Mouse (Mus musculus) embryonic facial prominence, embryonic 10.5 days (tissue): ENCODE measurements at regions not wholly inside any gene's neighbourhood (a gene's known extent, or its start where the extent isn't known, plus 50 kb on each side); places are given as distances from the start of the nearest gene placed in this dataset.
A peak's percentile ranks its signal among the peaks of the same experiment; 100 is the strongest.

Experiments
- DNase-seq: peaks from one replicate; pipeline ENCODE4 v3.0.0-alpha.2; 2017; ENCODE audit warnings: low spot score
- H3K27ac ChIP-seq: fragments of 300-500 bp; sonication (generic); replicated peaks from 2 replicates; pipeline ENCODE4 v1.5.1; 2016; ENCODE audit warnings: mild to moderate bottlenecking
- H3K27me3 ChIP-seq: fragments of 300-500 bp; sonication (generic); replicated peaks from 2 replicates; pipeline ENCODE4 v1.6.1; 2016; ENCODE audit warnings: low read depth, mild to moderate bottlenecking; ENCODE audit not compliant: poor library complexity, severe bottlenecking
- H3K36me3 ChIP-seq: fragments of 300-500 bp; sonication (generic); replicated peaks from 2 replicates; pipeline ENCODE4 v1.6.1; 2016; ENCODE audit warnings: mild to moderate bottlenecking, moderate library complexity
- H3K4me1 ChIP-seq: fragments of 300-500 bp; sonication (generic); 2 replicates; pipeline ENCODE4 v1.6.1; 2016
- H3K4me3 ChIP-seq: fragments of 300-500 bp; sonication (generic); 2 replicates; pipeline ENCODE4 v1.5.1; 2016; ENCODE audit warnings: mild to moderate bottlenecking, moderate library complexity
- H3K9me3 ChIP-seq: fragments of 300-500 bp; sonication (generic); 2 replicates; pipeline ENCODE4 v1.6.1; 2016; ENCODE audit warnings: mild to moderate bottlenecking
- WGBS: fragments of 180-500 bp; shearing (Covaris S2); methylation state at CpG from one replicate; pipeline ENCODE4 v1.1.7; 2016; 5-methylcytosine and 5-hydroxymethylcytosine counted together

DNA sequence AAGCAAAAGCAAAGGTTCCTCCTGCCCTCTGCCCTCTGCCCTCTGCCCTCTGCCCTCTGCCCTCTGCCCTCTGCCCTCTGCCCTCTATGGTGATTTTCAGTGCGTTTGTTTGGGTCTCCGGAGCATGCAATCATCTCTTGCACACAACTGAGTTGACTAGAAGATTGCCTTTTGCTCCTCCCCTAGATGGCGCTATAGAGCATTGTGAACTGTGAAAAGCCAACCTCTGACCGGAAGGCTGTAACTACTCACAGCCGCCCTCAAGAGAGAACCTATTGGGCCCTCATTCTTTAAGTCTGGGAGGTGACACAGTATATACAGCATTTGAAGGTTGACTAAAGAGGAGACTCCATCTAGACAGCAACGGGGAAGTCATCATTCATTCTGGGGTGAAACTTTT lies 221.3 kb downstream of the Suds3 start:
- Histone ChIP-seq H3K36me3 (no peaks in the 10 kb centered on the region), H3K4me3 (no peak overlapping the region), H3K27me3 (no peaks in the 10 kb centered on the region), H3K27ac (no peak overlapping the region), H3K9me3 (no peaks in the 10 kb centered on the region), H3K4me1 (no peaks in the 10 kb centered on the region)
- no peak for DNase-seq
- WGBS, result 83% methylated on average over 6 of the region's 6 CpGs

- no peak overlapping the region for H3K27ac ChIP-seq
- no peaks in the 10 kb centered on the region for H3K27me3 ChIP-seq
- no peaks in the 10 kb centered on the region for H3K4me1 ChIP-seq
- H3K9me3 ChIP-seq, result no peaks in the 10 kb centered on the region; the same call in 1 of the 2 replicates
- H3K36me3 ChIP-seq, result no peaks in the 10 kb centered on the region
- 91% methylated on average over 13 of the region's 13 CpGs for WGBS
- no peak overlapping the region for H3K4me3 ChIP-seq
- no peak for DNase-seq
Observed at GRCm38 (mm10) chr5:116892877-116893276, 223.0 kb downstream of the Suds3 start.

GRCm38 (mm10) chr5:116889224-116889623 lies 226.7 kb downstream of the Suds3 start:
- Histone ChIP-seq H3K4me1 (no peaks in the 10 kb centered on the region), H3K4me3 (no peak overlapping the region), H3K9me3 (no peaks in the 10 kb centered on the region; the same call in 1 of the 2 replicates), H3K27ac (no peak overlapping the region), H3K36me3 (no peaks in the 10 kb centered on the region), H3K27me3 (no peaks in the 10 kb centered on the region)
- 91% methylated on average over 12 of the region's 12 CpGs for WGBS
- DNase-seq, result no peak

- H3K9me3 ChIP-seq, result no peaks in the 10 kb centered on the region; the same call in 1 of the 2 replicates
- H3K27me3 ChIP-seq, result no peaks in the 10 kb centered on the region
- no peak overlapping the region for H3K4me3 ChIP-seq
- DNase-seq, result peak; percentile 21
- 72% methylated on average over 23 of the region's 23 CpGs for WGBS
- no peaks in the 10 kb centered on the region for H3K36me3 ChIP-seq
- no peak overlapping the region for H3K27ac ChIP-seq
- no peaks in the 10 kb centered on the region for H3K4me1 ChIP-seq
Observed at GRCm38 (mm10) chr5:116886181-116887136, 229.5 kb downstream of the Suds3 start.

GRCm38 (mm10) chr5:116879761-116880160 lies 236.2 kb downstream of the Suds3 start:
- no peaks in the 10 kb centered on the region for H3K4me1 ChIP-seq
- WGBS, result 76% methylated on average over 2 of the region's 2 CpGs
- DNase-seq, result no peak
- no peaks in the 10 kb centered on the region for H3K27me3 ChIP-seq
- no peaks in the 10 kb centered on the region for H3K9me3 ChIP-seq
- no peak overlapping the region for H3K27ac ChIP-seq
- H3K4me3 ChIP-seq, result no peak overlapping the region
- no peaks in the 10 kb centered on the region for H3K36me3 ChIP-seq

DNA sequence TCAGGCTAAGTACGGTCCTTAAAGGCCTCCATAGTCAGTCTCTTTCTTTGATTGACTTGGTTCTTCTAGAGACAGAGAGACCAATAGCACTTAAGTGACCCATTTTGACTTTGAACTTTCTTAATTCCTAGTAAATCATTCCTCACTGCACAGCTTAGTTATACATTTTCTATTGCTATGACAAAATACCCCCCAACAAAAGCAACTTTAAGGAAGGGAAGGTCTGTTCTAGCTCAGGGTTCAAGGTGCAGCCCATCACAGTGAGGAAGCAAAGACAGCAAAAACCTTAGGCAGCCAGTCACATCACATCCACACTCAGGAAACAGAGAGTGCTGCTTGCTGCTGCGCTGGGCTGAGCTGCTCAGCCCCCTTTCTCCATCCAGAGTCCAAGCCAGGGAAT lies 241.0 kb downstream of the Suds3 start:
- H3K27ac ChIP-seq, result no peak overlapping the region
- H3K4me3 ChIP-seq, result no peak overlapping the region
- 82% methylated on average over 2 of the region's 2 CpGs for WGBS

DNA sequence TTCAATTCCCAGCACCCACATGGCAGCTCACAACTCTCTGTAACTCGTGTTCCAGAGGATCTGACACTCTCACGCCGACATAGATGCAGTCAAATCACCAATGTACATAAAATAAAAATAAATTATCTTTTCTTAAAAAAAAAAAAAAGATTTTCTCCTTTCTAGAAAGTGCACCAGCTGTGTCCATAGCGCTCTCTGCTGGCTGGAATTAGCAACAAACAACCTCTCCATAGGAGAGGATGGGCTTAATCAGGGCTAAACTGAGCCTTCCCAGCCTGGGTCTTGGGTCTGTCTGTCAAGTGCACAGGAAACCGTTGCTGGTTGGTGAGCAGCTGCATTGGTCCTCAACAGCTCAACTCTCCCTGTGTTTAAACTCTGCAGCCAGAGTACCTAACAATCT lies 247.8 kb downstream of the Suds3 start:
- Histone ChIP-seq H3K4me3 (no peak overlapping the region), H3K9me3 (peaks cover 7% of the 10 kb centered on the region; the same call in 1 of the 2 replicates), H3K36me3 (no peaks in the 10 kb centered on the region), H3K4me1 (no peaks in the 10 kb centered on the region), H3K27me3 (no peaks in the 10 kb centered on the region), H3K27ac (no peak overlapping the region)
- DNase-seq, result no peak
- WGBS, result 78% methylated on average over 5 of the region's 5 CpGs

More for the DNA sequence above, 241.0 kb downstream of the Suds3 start:
- H3K36me3 ChIP-seq, result no peaks in the 10 kb centered on the region
- H3K27me3 ChIP-seq, result no peaks in the 10 kb centered on the region
- DNase-seq, result no peak
- H3K9me3 ChIP-seq, result no peaks in the 10 kb centered on the region
- no peaks in the 10 kb centered on the region for H3K4me1 ChIP-seq

DNA sequence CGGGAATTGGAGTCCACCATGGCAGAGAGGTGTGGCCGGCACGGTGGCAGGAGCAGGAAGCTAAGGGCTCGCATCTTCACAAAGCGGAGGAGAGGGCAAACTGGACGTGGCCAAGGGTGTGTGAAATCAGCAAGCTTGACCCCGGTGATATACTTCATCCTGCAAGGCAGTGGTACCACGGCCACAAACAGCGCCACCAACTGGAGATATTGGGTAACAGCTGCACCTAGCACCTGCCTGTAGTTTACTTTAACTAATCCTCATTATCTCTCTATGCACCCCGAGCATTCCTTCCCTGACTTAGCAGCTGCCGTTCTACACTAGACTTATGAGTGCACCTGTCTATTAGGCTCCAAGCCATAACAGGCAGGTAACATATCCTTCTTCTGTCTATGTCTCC lies 251.6 kb downstream of the Suds3 start:
- Histone ChIP-seq H3K27me3 (no peaks in the 10 kb centered on the region), H3K36me3 (no peaks in the 10 kb centered on the region), H3K27ac (no peak overlapping the region), H3K4me1 (no peaks in the 10 kb centered on the region), H3K4me3 (no peak overlapping the region), H3K9me3 (peaks cover 7% of the 10 kb centered on the region; the same call in 1 of the 2 replicates)
- WGBS, result 88% methylated on average over 11 of the region's 11 CpGs
- DNase-seq, result no peak

DNA sequence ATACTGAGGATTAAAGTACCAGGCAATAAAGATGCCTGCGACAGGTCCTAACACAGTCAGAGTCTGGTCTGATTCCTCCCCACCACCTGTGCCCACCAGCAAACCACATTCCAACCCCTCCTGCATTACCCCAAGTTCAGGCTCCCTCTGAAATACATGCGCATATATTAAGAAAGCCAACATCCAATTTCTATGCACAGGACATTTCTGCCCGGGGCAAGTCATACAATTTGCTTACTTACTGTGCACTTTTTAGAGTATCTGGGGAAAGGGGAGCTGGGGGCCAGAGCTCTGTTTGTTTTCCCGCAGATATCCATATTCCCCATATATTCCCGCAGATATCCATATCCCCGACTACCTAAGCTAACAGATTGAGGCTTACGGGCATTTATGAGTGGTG lies 261.1 kb upstream of the Srrm4 start:
- Histone ChIP-seq H3K27me3 (no peaks in the 10 kb centered on the region), H3K36me3 (no peaks in the 10 kb centered on the region), H3K9me3 (no peaks in the 10 kb centered on the region), H3K4me1 (no peaks in the 10 kb centered on the region), H3K4me3 (no peak overlapping the region), H3K27ac (no peak overlapping the region)
- DNase-seq, result no peak
- 89% methylated on average over 7 of the region's 7 CpGs for WGBS

- Histone ChIP-seq H3K27me3 (no peaks in the 10 kb centered on the region), H3K36me3 (no peaks in the 10 kb centered on the region), H3K4me1 (no peaks in the 10 kb centered on the region), H3K9me3 (no peaks in the 10 kb centered on the region), H3K4me3 (no peak overlapping the region), H3K27ac (no peak overlapping the region)
- WGBS, result 75% methylated on average over 3 of the region's 3 CpGs
- DNase-seq, result no peak
Observed at GRCm38 (mm10) chr5:116831874-116832273, 240.3 kb upstream of the Srrm4 start.

- no peaks in the 10 kb centered on the region for H3K4me1 ChIP-seq
- WGBS, result 11% methylated on average over 11 of the region's 11 CpGs
- H3K36me3 ChIP-seq, result no peaks in the 10 kb centered on the region
- H3K27ac ChIP-seq, result no peak overlapping the region
- H3K27me3 ChIP-seq, result no peaks in the 10 kb centered on the region
- H3K4me3 ChIP-seq, result no peak overlapping the region
- DNase-seq, result peak; percentile 72
- no peaks in the 10 kb centered on the region for H3K9me3 ChIP-seq
Observed at GRCm38 (mm10) chr5:116829771-116830170, 238.2 kb upstream of the Srrm4 start.

DNA sequence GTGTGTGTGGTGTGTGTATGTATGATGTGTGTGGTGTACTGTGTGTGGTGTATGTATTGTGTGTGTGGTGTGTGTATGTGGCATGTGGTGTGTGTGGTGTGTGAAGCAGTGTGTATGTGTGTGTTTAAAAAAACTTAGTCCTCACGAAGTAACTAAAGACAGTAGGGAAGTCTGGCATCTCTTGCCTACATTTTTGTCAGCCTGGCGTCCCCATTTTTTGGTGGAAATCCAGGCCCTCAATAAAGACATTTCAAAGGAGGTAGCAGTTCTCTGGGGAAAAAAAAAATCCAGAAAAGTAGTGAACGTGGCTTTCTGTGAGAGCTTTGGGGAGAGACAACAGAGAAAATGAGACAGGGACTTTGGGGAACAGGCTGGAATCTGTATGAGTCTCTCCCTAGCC lies 231.6 kb upstream of the Srrm4 start:
- Histone ChIP-seq H3K4me3 (no peak overlapping the region), H3K9me3 (no peaks in the 10 kb centered on the region), H3K4me1 (peaks cover 5% of the 10 kb centered on the region; the same call in 1 of the 2 replicates), H3K27ac (no peak overlapping the region), H3K36me3 (no peaks in the 10 kb centered on the region), H3K27me3 (no peaks in the 10 kb centered on the region)
- WGBS, result 81% methylated on average over 3 of the region's 3 CpGs
- no peak for DNase-seq

DNA sequence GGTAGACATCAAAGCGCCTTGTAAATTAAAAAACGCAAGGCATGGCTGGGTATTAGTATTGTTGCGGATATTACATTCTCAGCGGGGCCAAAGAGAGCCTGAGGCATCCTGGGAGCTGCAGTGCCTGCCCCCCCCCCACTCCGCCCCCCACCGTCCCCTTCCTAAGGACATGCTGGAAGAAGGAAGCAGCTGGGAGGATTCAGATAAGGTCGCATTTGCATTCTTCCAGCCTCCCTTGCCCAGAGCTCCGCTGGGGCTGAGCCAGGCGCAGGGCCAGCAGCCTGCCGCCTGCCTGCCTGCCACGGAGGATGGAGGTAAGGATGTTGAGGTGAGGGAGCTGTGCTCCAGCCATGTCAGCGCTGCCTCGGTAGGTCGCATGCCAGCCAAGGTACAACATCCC lies 230.5 kb upstream of the Srrm4 start:
- no peaks in the 10 kb centered on the region for H3K27me3 ChIP-seq
- DNase-seq, result no peak
- no peaks in the 10 kb centered on the region for H3K9me3 ChIP-seq
- WGBS, result 24% methylated on average over 14 of the region's 14 CpGs
- H3K4me3 ChIP-seq, result no peak overlapping the region
- H3K4me1 ChIP-seq, result peaks cover 5% of the 10 kb centered on the region; the same call in 1 of the 2 replicates
- H3K36me3 ChIP-seq, result no peaks in the 10 kb centered on the region
- H3K27ac ChIP-seq, result no peak overlapping the region
